Mouse (Mus musculus): ENCODE results near the gene Foxp1.

DNA sequence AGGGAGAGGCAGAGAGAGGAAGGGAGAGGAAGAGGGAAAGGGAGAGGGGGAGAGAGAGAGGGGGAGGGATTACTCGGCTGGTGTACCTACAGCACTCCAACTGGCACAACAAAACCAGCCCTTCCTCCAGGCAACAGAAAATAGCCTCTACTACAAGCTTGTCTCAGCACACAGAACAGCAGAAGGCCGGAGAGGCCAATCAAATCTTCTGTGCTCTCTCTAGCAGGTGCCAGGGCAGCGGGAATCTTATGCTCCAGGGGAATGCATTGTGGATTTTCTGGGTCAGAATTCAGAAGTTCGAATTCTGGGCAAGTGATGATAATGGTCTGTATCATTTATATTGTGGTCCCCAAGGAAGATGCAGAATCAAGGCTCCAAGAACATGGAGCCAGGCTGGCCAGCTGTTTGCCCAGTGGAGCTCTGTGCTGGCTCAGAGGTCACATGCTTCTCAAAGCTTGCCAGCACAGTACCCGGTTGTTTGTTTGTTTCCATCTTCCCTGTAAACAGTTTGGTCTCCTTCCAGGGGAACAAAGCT is 11.8 kb upstream of the Foxp1 start:
- TF ChIP-seq CTCF (IDR thresholded peaks at IDR 0.05; ENCODE audit: borderline replicate concordance, extremely low read depth, insufficient read depth, insufficient read length) (no peak), POLR2A (IDR thresholded peaks at IDR 0.05; ENCODE audit: borderline replicate concordance, extremely low read depth, insufficient read depth, insufficient read length, poor library complexity, severe bottlenecking) (no peak)

Measured in brain, embryonic 14.5 days (tissue).